Mouse (Mus musculus) C2C12 (cell line): ENCODE measurements around the gene Srd5a2. TPM values are rescaled to one million over a fixed set of nuclear protein-coding genes. Genes with fewer than 3 reads are reported as not detected.

ENCODE experiments used
- H3K27me3 ChIP-seq: one replicate; pipeline ENCODE4 v1.6.1; 2011; ENCODE audit not compliant: control insufficient read depth, insufficient read depth, insufficient read length
- H3K36me3 ChIP-seq: one replicate; pipeline ENCODE4 v1.6.1; 2011; ENCODE audit not compliant: control insufficient read depth, insufficient read depth
- H3K4me3 ChIP-seq: one replicate; pipeline ENCODE4 v1.5.1; 2011; ENCODE audit warnings: mild to moderate bottlenecking, control low read depth; ENCODE audit not compliant: poor library complexity, insufficient read depth, severe bottlenecking
- H3K79me2 ChIP-seq: one replicate; pipeline ENCODE4 v1.6.1; 2011; ENCODE audit not compliant: control insufficient read depth, insufficient read depth
- H3K79me3 ChIP-seq: one replicate; pipeline ENCODE4 v1.6.1; 2011; ENCODE audit warnings: low read depth, control low read depth
- H3ac ChIP-seq: one replicate; pipeline ENCODE3; 2011; ENCODE audit warnings: low read depth; ENCODE audit not compliant: control insufficient read depth, insufficient read length
- CEBPB ChIP-seq: IDR thresholded peaks from one replicate; pipeline ENCODE4 v1.6.1; 2011; ENCODE audit warnings: low read depth, mild to moderate bottlenecking, control low read depth, moderate library complexity
- CTCF ChIP-seq: IDR thresholded peaks from one replicate; pipeline ENCODE4 v1.5.1; 2011; ENCODE audit not compliant: control insufficient read depth, insufficient read depth, insufficient read length
- FOSL1 ChIP-seq: IDR thresholded peaks from one replicate; pipeline ENCODE4 v1.8.0; 2011; ENCODE audit warnings: mild to moderate bottlenecking, low read length; ENCODE audit not compliant: poor library complexity, insufficient read depth, severe bottlenecking
- MAX ChIP-seq: IDR thresholded peaks from one replicate; pipeline ENCODE4 v1.6.1; 2011; ENCODE audit warnings: mild to moderate bottlenecking, control low read depth
- MYOD1 ChIP-seq: IDR thresholded peaks from one replicate; pipeline ENCODE4 v1.6.1; 2011; ENCODE audit warnings: low read depth; ENCODE audit not compliant: control insufficient read depth, insufficient read length
- MYOG ChIP-seq: IDR thresholded peaks from one replicate; pipeline ENCODE4 v1.6.1; 2011; ENCODE audit not compliant: control insufficient read depth, insufficient read length; ENCODE audit errors: extremely low read depth
- USF1 ChIP-seq: IDR thresholded peaks from one replicate; pipeline ENCODE4 v1.6.1; 2011; ENCODE audit warnings: low read depth, mild to moderate bottlenecking, control low read depth, moderate library complexity
- long read RNA-seq, 2 experiments: library from polyadenylated mRNA; unstranded; transcript quantifications; one replicate each; pipeline ENCODE4 v2.0.0; 2019 to 2020
- polyA plus RNA-seq: library from polyadenylated mRNA; unstranded; fragments of >200 nt; fragmentation: generic; extraction: Trizol; gene quantifications from one replicate; pipeline ENCODE4 v1.2.1, GENCODE M21; 2012; ENCODE audit warnings: missing spikeins

Gene Srd5a2
- polyA plus RNA-seq, result not detected
- long read RNA-seq, experiment 1, result 0 reads
- long read RNA-seq, experiment 2, result 0 reads

- no peaks in the 10 kb centered on the region for H3K79me3 ChIP-seq
- no peak within 1 kb of the TSS for H3ac ChIP-seq
- no peaks in the 10 kb centered on the region for H3K79me2 ChIP-seq
- H3K27me3 ChIP-seq, result peaks cover 42% of the 10 kb centered on the region
- H3K36me3 ChIP-seq, result no peaks in the 10 kb centered on the region
- no peak within 1 kb of the TSS for H3K4me3 ChIP-seq
- TF ChIP-seq MYOD1 (no peak), CEBPB (no peak), MYOG (no peak), FOSL1 (no peak), MAX (no peak), USF1 (no peak), CTCF (no peak)
These were observed at the start of gene Srd5a2 for GRCm38 (mm10) chr17:74047210-74048082. Gene Srd5a2 (minus strand): TSS chr17:74047916.

- TF ChIP-seq CEBPB, result peak; percentile 90
- peak; percentile 71 for TF ChIP-seq USF1
- TF ChIP-seq CTCF, result no peak
- TF ChIP-seq MYOD1, result no peak
- TF ChIP-seq MAX, result peak; percentile 64
These were observed 41.4 kb upstream of the Srd5a2 start for GRCm38 (mm10) chr17:74088886-74089678.

DNA sequence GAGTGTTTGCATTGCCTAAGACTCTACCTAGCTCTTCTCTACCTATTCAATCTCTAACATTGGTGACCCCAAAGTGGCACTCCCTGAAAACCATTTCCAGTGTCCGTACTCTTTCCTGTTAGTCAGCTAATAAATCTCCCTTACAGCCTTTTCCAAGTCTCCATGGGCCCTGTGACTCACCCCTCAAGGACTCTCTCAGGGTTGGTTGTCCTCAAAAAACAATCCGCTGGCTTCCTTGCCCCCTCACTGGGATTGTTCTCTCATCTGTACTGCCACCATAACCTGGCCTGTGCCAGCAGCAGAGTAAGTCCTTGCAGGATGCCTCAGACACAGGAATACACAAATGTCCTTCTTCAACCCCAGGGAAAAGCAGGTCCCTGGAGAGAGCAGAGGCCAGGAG is 40.3 kb upstream of the Srd5a2 start:
- Histone ChIP-seq H3K79me3 (no peaks in the 10 kb centered on the region), H3K79me2 (no peaks in the 10 kb centered on the region), H3K27me3 (no peaks in the 10 kb centered on the region), H3K4me3 (no peak overlapping the region), H3ac (no peak overlapping the region), H3K36me3 (no peaks in the 10 kb centered on the region)
- TF ChIP-seq MYOG (no peak), MYOD1 (no peak), MAX (no peak)

More at GRCm38 (mm10) chr17:74088886-74089678, 41.4 kb upstream of the Srd5a2 start:
- Histone ChIP-seq H3K4me3 (no peak overlapping the region), H3K36me3 (no peaks in the 10 kb centered on the region), H3K79me2 (no peaks in the 10 kb centered on the region), H3K27me3 (no peaks in the 10 kb centered on the region), H3K79me3 (no peaks in the 10 kb centered on the region), H3ac (no peak overlapping the region)

- no peaks in the 10 kb centered on the region for H3K27me3 ChIP-seq
- H3K79me3 ChIP-seq, result no peaks in the 10 kb centered on the region
- H3K4me3 ChIP-seq, result no peak overlapping the region
- TF ChIP-seq USF1 (no peak), FOSL1 (peak; percentile 19), MYOD1 (no peak), CEBPB (peak; percentile 76)
- no peak overlapping the region for H3ac ChIP-seq
- H3K36me3 ChIP-seq, result no peaks in the 10 kb centered on the region
- H3K79me2 ChIP-seq, result no peaks in the 10 kb centered on the region
These were observed 35.7 kb upstream of the Srd5a2 start for GRCm38 (mm10) chr17:74083370-74083769.

DNA sequence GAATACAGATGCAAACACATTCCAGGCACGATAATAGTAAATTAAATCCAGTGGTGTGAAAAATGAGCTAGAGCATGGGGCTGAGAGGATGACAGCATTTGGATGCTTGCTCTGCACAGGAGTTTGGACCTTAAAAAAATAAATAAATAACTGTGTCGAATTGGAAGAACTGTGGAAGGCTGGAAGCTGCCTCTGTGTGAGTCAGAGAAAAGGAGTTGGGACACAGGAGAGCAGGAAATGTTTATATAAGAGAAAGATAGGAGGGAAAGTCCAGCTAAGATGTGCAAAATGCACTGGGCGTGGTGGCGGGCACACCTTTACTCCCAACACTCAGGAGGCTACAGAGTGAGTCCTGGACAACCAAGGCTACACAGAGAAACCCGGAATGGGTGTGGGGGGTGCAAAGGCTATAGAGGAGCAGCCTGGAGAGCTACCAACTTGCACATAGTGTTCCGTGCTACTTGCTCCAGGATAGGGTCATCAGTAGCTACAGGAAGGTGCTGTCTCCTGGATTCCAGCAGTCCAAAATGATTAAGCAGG is 32.4 kb upstream of the Srd5a2 start:
- H3K36me3 ChIP-seq, result no peaks in the 10 kb centered on the region
- H3ac ChIP-seq, result no peak overlapping the region
- H3K79me3 ChIP-seq, result no peaks in the 10 kb centered on the region
- no peaks in the 10 kb centered on the region for H3K79me2 ChIP-seq
- no peak overlapping the region for H3K4me3 ChIP-seq
- TF ChIP-seq USF1, result no peak
- no peak for TF ChIP-seq FOSL1
- TF ChIP-seq MYOD1, result no peak
- no peak for TF ChIP-seq CTCF
- no peak for TF ChIP-seq CEBPB
- TF ChIP-seq MAX, result no peak
- no peak for TF ChIP-seq MYOG
- H3K27me3 ChIP-seq, result no peaks in the 10 kb centered on the region
